Mouse (Mus musculus): ENCODE results near the gene Fam129a. TPM values are rescaled to one million over a fixed set of nuclear protein-coding genes. Genes with fewer than 3 reads are reported as not detected.

Fam129a gene
- polyA plus RNA-seq, 1 experiment from 2014 or later = 2.8 TPM

- H3K36me3 ChIP-seq = no peaks in the 10 kb centered on the region
- H3K4me2 ChIP-seq = no peak overlapping the region
- no peaks in the 10 kb centered on the region for H3K4me1 ChIP-seq (replicated peaks)
- no peak overlapping the region for H3K27ac ChIP-seq
- no peak overlapping the region for H3K9ac ChIP-seq (replicated peaks)
- 51% methylated on average over 6 of the region's 6 CpGs for WGBS
- 0 out of 2 replicates have a peak, but pooled peaks cover 3% of the 10 kb centered on the region for H3K27me3 ChIP-seq
- no peak overlapping the region for H3K4me3 ChIP-seq (replicated peaks)
- ATAC-seq (ENCODE audit: insufficient number of reproducible peaks, insufficient read depth, low FRiP score, low TSS enrichment, low read depth) = no peak
- H3K9me3 ChIP-seq = no peaks in the 10 kb centered on the region
Observed at GRCm38 (mm10) chr1:151563893-151564292, 7.1 kb upstream of the Fam129a start.

- H3K4me2 ChIP-seq = no peak overlapping the region
- H3K4me3 ChIP-seq (replicated peaks) = no peak overlapping the region
- no peaks in the 10 kb centered on the region for H3K36me3 ChIP-seq
- ATAC-seq (ENCODE audit: insufficient number of reproducible peaks, insufficient read depth, low FRiP score, low TSS enrichment, low read depth) = no peak; the same call in 1 of the 2 replicates
- no peak overlapping the region for H3K9ac ChIP-seq (replicated peaks)
- WGBS = 15% methylated on average over 12 of the region's 12 CpGs
- H3K27me3 ChIP-seq = peaks cover 8% of the 10 kb centered on the region
- no peaks in the 10 kb centered on the region for H3K9me3 ChIP-seq
- H3K4me1 ChIP-seq (replicated peaks) = no peaks in the 10 kb centered on the region
- H3K27ac ChIP-seq = no peak overlapping the region
Observed at GRCm38 (mm10) chr1:151564377-151564776, 6.6 kb upstream of the Fam129a start.

DNA sequence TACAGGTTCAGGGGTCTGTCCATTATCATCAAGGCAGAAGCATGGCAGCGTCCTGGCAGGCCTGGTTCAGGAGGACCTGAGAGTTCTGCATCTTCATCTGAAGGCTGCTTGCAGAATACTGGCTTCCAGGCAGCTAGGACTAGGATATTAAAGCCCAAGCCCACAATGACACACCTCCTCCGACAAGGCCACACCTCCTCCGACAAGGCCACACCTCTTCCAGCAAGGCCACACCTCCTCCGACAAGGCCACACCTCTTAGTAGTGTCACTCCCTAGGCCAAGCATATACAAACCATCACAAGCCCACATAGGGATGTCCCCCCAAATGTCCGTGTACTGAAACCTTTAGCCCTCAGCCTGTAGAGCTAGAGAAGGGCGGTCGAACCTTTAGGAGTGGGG lies 2.3 kb upstream of the Fam129a start:
- Histone ChIP-seq H3K27me3 (peaks cover 43% of the 10 kb centered on the region), H3K36me3 (no peaks in the 10 kb centered on the region), H3K9me3 (no peaks in the 10 kb centered on the region), H3K4me3 (replicated peaks) (no peak overlapping the region), H3K4me2 (no peak overlapping the region), H3K9ac (replicated peaks) (no peak overlapping the region), H3K27ac (no peak overlapping the region), H3K4me1 (replicated peaks) (peaks cover 11% of the 10 kb centered on the region)
- WGBS = 64% methylated on average over 7 of the region's 7 CpGs
- no peak for ATAC-seq (ENCODE audit: insufficient number of reproducible peaks, insufficient read depth, low FRiP score, low TSS enrichment, low read depth)

DNA sequence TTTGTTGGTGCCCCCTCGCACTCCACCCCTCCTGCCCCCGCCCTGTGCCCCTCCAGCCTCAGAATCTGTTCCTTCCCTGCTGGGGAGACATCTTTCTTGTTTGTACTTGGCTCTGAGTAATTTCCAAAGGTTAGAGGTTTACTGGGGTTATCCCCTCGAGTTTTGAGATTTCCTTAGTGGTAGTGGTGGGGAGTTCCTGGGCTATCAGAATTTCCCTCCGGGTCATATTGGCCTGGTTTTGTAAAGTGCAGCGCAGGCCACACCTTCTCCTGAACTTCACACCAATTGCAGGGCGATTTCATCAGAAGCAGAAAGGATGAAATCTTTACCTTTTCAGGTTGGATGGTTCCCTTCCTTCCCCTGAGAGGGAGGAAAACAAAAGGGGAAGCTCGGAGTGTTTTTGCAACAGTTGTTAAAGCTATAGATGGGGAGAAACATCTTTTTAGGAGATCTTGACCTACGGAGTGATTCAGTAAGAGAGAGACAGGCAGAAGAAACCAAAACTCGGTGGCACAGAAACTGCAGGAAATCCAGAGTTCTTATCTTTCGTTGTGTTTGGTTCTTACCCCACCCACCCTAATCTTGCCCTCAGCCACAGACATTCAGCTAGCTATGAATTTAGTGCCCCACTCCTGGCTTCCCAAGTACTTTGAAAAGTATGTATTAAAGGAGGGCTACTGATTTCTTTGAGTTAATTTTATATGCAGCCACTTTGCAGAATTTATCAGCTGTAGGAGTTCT lies 1.0 kb downstream of the Fam129a start:
- Histone ChIP-seq H3K27me3 (peaks cover 43% of the 10 kb centered on the region), H3K4me1 (replicated peaks) (peaks cover 11% of the 10 kb centered on the region), H3K27ac (no peak overlapping the region), H3K9me3 (no peaks in the 10 kb centered on the region), H3K4me3 (replicated peaks) (peak overlapping the region; percentile 46), H3K36me3 (no peaks in the 10 kb centered on the region), H3K4me2 (peak overlapping the region; percentile 83), H3K9ac (replicated peaks) (peak overlapping the region; percentile 58; the same call in 1 of the 2 replicates)
- 24% methylated on average over 10 of the region's 10 CpGs for WGBS
- no peak for ATAC-seq (ENCODE audit: insufficient number of reproducible peaks, insufficient read depth, low FRiP score, low TSS enrichment, low read depth)

- Histone ChIP-seq H3K9me3 (no peaks in the 10 kb centered on the region), H3K9ac (replicated peaks) (no peak overlapping the region), H3K27ac (no peak overlapping the region), H3K27me3 (peaks cover 43% of the 10 kb centered on the region), H3K4me2 (no peak overlapping the region), H3K36me3 (no peaks in the 10 kb centered on the region), H3K4me3 (replicated peaks) (no peak overlapping the region), H3K4me1 (replicated peaks) (peaks cover 11% of the 10 kb centered on the region)
- WGBS = 83% methylated on average over 7 of the region's 7 CpGs
- no peak for ATAC-seq (ENCODE audit: insufficient number of reproducible peaks, insufficient read depth, low FRiP score, low TSS enrichment, low read depth)
Observed at GRCm38 (mm10) chr1:151572601-151573320, 1.8 kb downstream of the Fam129a start.

DNA sequence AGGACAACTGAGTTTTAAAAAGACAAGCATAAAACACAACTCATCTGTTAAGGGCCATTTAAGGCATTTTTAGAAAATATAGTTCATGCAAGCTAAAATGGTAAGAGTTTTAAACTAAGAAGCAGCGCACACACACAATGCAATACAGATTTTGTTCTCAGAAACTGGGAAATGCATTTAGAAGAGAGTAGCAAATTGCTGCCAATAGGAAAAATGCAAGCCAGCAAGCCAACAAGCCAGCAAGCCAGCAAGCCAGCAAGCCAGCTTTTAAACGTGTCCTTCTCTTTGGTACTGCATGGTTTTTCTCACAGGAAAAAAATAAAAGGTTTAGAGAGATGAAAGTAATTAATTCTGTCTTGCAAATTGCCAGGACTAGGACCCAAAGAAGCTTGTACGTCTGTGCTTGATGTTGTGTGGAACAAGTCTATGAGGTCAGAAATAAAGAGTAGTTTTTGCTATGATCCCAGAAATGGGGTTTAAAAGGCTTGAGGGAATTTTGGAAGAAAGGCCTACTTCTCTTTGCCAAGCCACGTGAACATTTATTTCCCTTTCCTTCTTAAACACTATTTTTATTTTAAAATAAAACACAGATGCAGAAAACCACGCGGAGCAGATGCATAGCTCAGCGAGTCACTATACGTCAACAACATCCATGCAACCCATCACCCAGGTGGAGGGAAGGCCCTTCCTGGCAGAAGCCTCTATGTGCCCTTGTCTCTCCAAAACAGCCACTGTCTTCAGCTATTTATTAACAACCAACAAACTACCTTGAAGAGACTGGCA lies 9.4 kb downstream of the Fam129a start:
- Histone ChIP-seq H3K4me1 (replicated peaks) (no peaks in the 10 kb centered on the region), H3K9ac (replicated peaks) (no peak overlapping the region), H3K9me3 (no peaks in the 10 kb centered on the region), H3K27me3 (no peaks in the 10 kb centered on the region), H3K27ac (no peak overlapping the region), H3K36me3 (no peaks in the 10 kb centered on the region), H3K4me2 (no peak overlapping the region), H3K4me3 (replicated peaks) (no peak overlapping the region)
- ATAC-seq (ENCODE audit: insufficient number of reproducible peaks, insufficient read depth, low FRiP score, low TSS enrichment, low read depth) = no peak
- 72% methylated on average over 8 of the region's 8 CpGs for WGBS

GRCm38 (mm10) chr1:151581454-151581853 lies 10.5 kb downstream of the Fam129a start:
- no peaks in the 10 kb centered on the region for H3K27me3 ChIP-seq
- H3K9me3 ChIP-seq = no peaks in the 10 kb centered on the region
- H3K4me1 ChIP-seq (replicated peaks) = no peaks in the 10 kb centered on the region
- no peak overlapping the region for H3K27ac ChIP-seq
- H3K4me3 ChIP-seq (replicated peaks) = no peak overlapping the region
- H3K36me3 ChIP-seq = no peaks in the 10 kb centered on the region
- WGBS = 84% methylated on average over 6 of the region's 6 CpGs
- no peak overlapping the region for H3K9ac ChIP-seq (replicated peaks)
- no peak for ATAC-seq (ENCODE audit: insufficient number of reproducible peaks, insufficient read depth, low FRiP score, low TSS enrichment, low read depth)
- H3K4me2 ChIP-seq = no peak overlapping the region

DNA sequence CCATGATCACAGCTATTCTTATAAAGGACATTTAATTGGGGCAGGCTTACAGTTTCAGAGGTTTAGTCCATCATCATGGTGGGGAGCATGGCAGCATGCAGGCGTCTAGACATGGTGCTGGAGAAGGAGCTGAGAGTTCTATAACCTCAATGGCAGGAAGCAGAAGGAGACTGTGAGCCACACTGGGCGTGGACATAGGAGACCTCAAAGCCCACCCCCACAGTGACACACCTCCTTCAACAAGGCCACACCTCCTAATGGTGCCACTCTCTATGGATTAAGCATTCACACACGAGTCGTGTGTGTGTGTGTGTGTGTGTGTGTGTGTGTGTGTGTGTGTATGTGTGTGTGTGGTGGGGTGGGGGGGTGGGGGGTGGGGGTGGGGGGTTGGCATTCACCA lies 11.0 kb downstream of the Fam129a start:
- no peaks in the 10 kb centered on the region for H3K27me3 ChIP-seq
- H3K4me3 ChIP-seq (replicated peaks) = no peak overlapping the region
- no peak for ATAC-seq (ENCODE audit: insufficient number of reproducible peaks, insufficient read depth, low FRiP score, low TSS enrichment, low read depth)
- H3K9ac ChIP-seq (replicated peaks) = no peak overlapping the region
- WGBS = 55% methylated on average over 2 of the region's 4 CpGs
- no peaks in the 10 kb centered on the region for H3K9me3 ChIP-seq
- H3K36me3 ChIP-seq = no peaks in the 10 kb centered on the region
- no peaks in the 10 kb centered on the region for H3K4me1 ChIP-seq (replicated peaks)
- H3K4me2 ChIP-seq = no peak overlapping the region
- H3K27ac ChIP-seq = no peak overlapping the region

DNA sequence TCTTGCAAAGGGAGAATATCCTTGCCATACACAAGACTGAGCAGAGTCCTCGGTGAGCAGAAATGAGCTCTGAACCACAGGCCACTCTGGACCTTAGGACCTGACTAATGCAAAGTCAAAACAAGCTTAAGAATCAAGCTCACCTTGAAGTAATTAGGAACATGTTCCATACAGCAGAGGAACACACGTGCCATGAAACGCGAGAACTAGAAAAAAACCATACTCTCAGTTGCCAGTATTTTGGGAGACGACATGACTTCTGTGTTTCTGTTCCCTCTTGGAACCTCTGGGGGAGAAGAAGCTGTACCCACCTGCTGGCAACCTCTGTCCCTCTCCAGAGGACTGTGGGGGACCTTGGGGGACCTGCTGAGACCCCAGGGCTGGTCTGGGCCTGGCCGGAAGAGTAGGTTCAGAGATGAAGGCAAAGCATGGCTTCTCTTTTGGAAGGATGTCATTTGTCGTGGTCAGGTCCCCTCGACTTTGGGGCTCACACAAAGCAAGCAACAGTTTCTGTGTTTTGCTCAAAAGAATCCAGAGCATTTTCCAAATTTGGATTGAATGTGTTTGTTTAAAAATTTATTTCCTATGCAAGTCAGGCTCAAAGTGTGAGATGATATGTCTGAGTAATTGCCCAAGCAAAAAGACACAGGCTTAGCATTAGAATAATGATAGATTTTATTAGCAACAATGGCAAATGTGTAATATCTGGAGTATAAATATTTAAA lies 12.6 kb downstream of the Fam129a start:
- no peaks in the 10 kb centered on the region for H3K36me3 ChIP-seq
- H3K4me2 ChIP-seq = no peak overlapping the region
- no peaks in the 10 kb centered on the region for H3K4me1 ChIP-seq (replicated peaks)
- H3K27me3 ChIP-seq = no peaks in the 10 kb centered on the region
- no peak overlapping the region for H3K4me3 ChIP-seq (replicated peaks)
- no peaks in the 10 kb centered on the region for H3K9me3 ChIP-seq
- no peak overlapping the region for H3K27ac ChIP-seq
- H3K9ac ChIP-seq (replicated peaks) = no peak overlapping the region
- no peak for ATAC-seq (ENCODE audit: insufficient number of reproducible peaks, insufficient read depth, low FRiP score, low TSS enrichment, low read depth)
- 56% methylated on average over 8 of the region's 8 CpGs for WGBS

DNA sequence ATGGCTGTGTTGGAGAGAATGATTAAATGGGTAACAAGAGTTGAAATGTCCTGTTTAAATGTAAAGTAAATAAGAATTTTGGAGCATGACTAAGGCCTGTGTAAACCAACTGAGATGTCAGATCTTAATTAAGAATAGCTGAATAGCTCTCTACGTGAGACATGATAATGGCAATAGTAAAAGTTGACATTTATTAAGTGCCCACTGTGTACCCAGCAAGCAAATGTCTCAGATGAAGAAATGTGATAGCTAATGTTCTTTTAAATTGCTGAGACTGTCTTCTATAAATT lies 13.1 kb downstream of the Fam129a start:
- H3K4me3 ChIP-seq (replicated peaks) = no peak overlapping the region
- no peaks in the 10 kb centered on the region for H3K27me3 ChIP-seq
- no peaks in the 10 kb centered on the region for H3K9me3 ChIP-seq
- 63% methylated on average over 1 of the region's 1 CpGs for WGBS
- no peak overlapping the region for H3K27ac ChIP-seq
- H3K36me3 ChIP-seq = no peaks in the 10 kb centered on the region
- no peak overlapping the region for H3K9ac ChIP-seq (replicated peaks)
- ATAC-seq (ENCODE audit: insufficient number of reproducible peaks, insufficient read depth, low FRiP score, low TSS enrichment, low read depth) = no peak
- H3K4me2 ChIP-seq = no peak overlapping the region
- H3K4me1 ChIP-seq (replicated peaks) = no peaks in the 10 kb centered on the region
